Mouse (Mus musculus) G1E (cell line): Measurements from ENCODE around the gene Cd300lf.

ENCODE experiments used
- CTCF ChIP-seq: IDR thresholded peaks from 2 replicates; pipeline ENCODE4 v1.5.1; 2012; ENCODE audit warnings: low read depth, low read length, inconsistent platforms, mixed read lengths
- GATA1 ChIP-seq: IDR thresholded peaks from 2 replicates; pipeline ENCODE4 v1.6.1; 2012; ENCODE audit warnings: borderline replicate concordance, low read length, inconsistent platforms, mixed read lengths
- GATA2 ChIP-seq: IDR thresholded peaks from 2 replicates; pipeline ENCODE4 v1.6.1; 2012; ENCODE audit warnings: low read depth, low read length, inconsistent platforms, borderline replicate concordance
- POLR2AphosphoS5 ChIP-seq: IDR thresholded peaks from 2 replicates; pipeline ENCODE4 v1.6.1; 2012; ENCODE audit warnings: low read depth, low read length, inconsistent platforms; ENCODE audit not compliant: insufficient replicate concordance
- TAL1 ChIP-seq: conservative IDR thresholded peaks from 2 replicates; pipeline ENCODE4 v1.6.1; 2012; ENCODE audit warnings: low read depth, low read length, inconsistent platforms, mixed read lengths

GRCm38 (mm10) chr11:115161578-115162204 is 27.9 kb upstream of the Cd300lf start:
- TF ChIP-seq CTCF = no peak
- no peak for TF ChIP-seq TAL1
- TF ChIP-seq GATA1 = no peak
- TF ChIP-seq GATA2 = no peak
- TF ChIP-seq POLR2AphosphoS5 = no peak
